ENCODE assay signal across 8 mouse cellular contexts in the genomic region with DNA sequence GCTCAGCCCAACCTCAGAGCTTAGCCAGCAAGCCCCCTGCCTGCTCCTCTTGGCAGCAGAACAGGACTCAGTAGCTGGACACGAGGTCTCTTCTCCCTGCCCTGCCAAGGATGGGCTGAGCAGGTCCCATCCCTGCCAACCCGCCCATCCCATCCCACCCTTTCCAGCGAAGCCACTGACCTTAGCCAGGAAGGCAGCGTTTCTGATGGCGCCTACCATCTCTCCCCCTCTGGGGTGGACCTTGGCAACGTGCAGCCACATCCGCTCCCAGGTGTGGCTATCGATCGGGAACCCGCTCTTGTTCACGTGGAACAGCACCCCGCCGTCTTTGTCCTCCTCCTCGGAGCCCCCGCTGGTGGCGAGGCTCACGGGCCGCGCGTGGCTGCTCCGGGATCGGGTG. TPM values are rescaled to one million over a fixed set of nuclear protein-coding genes. Genes with fewer than 3 reads are reported as not detected.
A peak's percentile ranks its signal among the peaks of the same experiment; 100 is the strongest.
DNase-seq lines count a peak whose midpoint lies in the region; ATAC-seq and TF ChIP-seq lines count a peak whose summit lies in the region.

No protein-coding gene starts in this region.

- no peaks in the 10 kb centered on the region for H3K27me3 ChIP-seq in kidney, adult 2 months (replicated peaks; ENCODE audit: control insufficient read depth, insufficient read depth, low read length)
- H3K27me3 ChIP-seq in forebrain, postnatal 0 days (ENCODE audit: insufficient read depth, low read length): no peaks in the 10 kb centered on the region
- H3K27me3 ChIP-seq in midbrain, embryonic 12.5 days: no peaks in the 10 kb centered on the region

- H3K4me3 ChIP-seq in kidney, adult 2 months (ENCODE audit: insufficient read depth, low read depth, low read length): peak overlapping the region; percentile 47
- H3K4me3 ChIP-seq in forebrain, postnatal 0 days (ENCODE audit: low read depth, low read length): peak overlapping the region; percentile 67
- H3K4me3 ChIP-seq in midbrain, embryonic 12.5 days: peak overlapping the region; percentile 67

- H3K9me3 ChIP-seq in forebrain, postnatal 0 days (ENCODE audit: low read length): no peaks in the 10 kb centered on the region
- H3K9me3 ChIP-seq in midbrain, embryonic 12.5 days: no peaks in the 10 kb centered on the region

- peak; percentile 7; the same call in 1 of the 2 replicates for ATAC-seq in forebrain, postnatal 0 days
- 0 out of 2 replicates have a peak, but pooled peaks have one; percentile 1 for ATAC-seq in midbrain, embryonic 12.5 days (ENCODE audit: low FRiP score, low read depth)

- WGBS in kidney, adult 2 months: 5% methylated on average over 22 of the region's 22 CpGs
- under 1% methylated on average over 22 of the region's 22 CpGs for WGBS in forebrain, postnatal 0 days
- under 1% methylated on average over 22 of the region's 22 CpGs for WGBS in midbrain, embryonic 12.5 days

- H3K4me1 ChIP-seq in kidney, adult 2 months (ENCODE audit: control insufficient read depth, insufficient read depth, low read length): no peaks in the 10 kb centered on the region
- peaks cover 20% of the 10 kb centered on the region for H3K4me1 ChIP-seq in forebrain, postnatal 0 days (ENCODE audit: insufficient read depth)
- H3K4me1 ChIP-seq in midbrain, embryonic 12.5 days: peaks cover 26% of the 10 kb centered on the region

- H3K27ac ChIP-seq in kidney, adult 2 months (ENCODE audit: insufficient read depth, low read depth, low read length): no peak overlapping the region
- peak overlapping the region; percentile 94 for H3K27ac ChIP-seq in forebrain, postnatal 0 days (ENCODE audit: low read depth, low read length)
- peak overlapping the region; percentile 86 for H3K27ac ChIP-seq in midbrain, embryonic 12.5 days (replicated peaks)

- H3K36me3 ChIP-seq in kidney, adult 2 months (ENCODE audit: control insufficient read depth, insufficient read depth, low read length): no peaks in the 10 kb centered on the region
- H3K36me3 ChIP-seq in forebrain, postnatal 0 days (ENCODE audit: insufficient read depth): peaks cover 24% of the 10 kb centered on the region
- H3K36me3 ChIP-seq in midbrain, embryonic 12.5 days: peaks cover 19% of the 10 kb centered on the region

- peak overlapping the region; percentile 75 for H3K4me2 ChIP-seq in forebrain, postnatal 0 days (ENCODE audit: low read depth)
- H3K4me2 ChIP-seq in midbrain, embryonic 12.5 days (replicated peaks): peak overlapping the region; percentile 98

- no peak for TF ChIP-seq POLR2A in kidney, adult 2 months (IDR thresholded peaks at IDR 0.05; ENCODE audit: low read depth, low read length)

- DNase-seq in kidney, adult 2 months: no peak
- no peak for DNase-seq in kidney, adult 9 months
- DNase-seq in NIH3T3 (ENCODE audit: low read depth): peak; percentile 43
- peak; percentile 60 for DNase-seq in forebrain, postnatal 0 days
- DNase-seq in ovary, postnatal 36 days (ENCODE audit: low spot score): no peak
- no peak for DNase-seq in layer of hippocampus, adult 8-10 months (ENCODE audit: low spot score in 2 of 2)
- no peak for DNase-seq in gastrocnemius, postnatal 10 days

- peak overlapping the region; percentile 90 for H3K9ac ChIP-seq in forebrain, postnatal 0 days
- peak overlapping the region; percentile 92 for H3K9ac ChIP-seq in midbrain, embryonic 12.5 days (replicated peaks)

- no peak for TF ChIP-seq CTCF in kidney, adult 2 months (conservative IDR thresholded peaks at IDR 0.05; ENCODE audit: insufficient read depth, insufficient read length, low read depth, low read length)
- TF ChIP-seq CTCF in forebrain, postnatal 0 days (IDR thresholded peaks at IDR 0.05; ENCODE audit: low read depth): no peak

RNA-seq across cellular contexts. Expression of a gene that starts 1.1 kb away (rescaled TPM):
- 0.15 and 0.22 TPM in 2 replicates for polyA plus RNA-seq in kidney, adult 2 months (2012; rRNA removed)
- 46.4 and 47.5 TPM in 2 replicates for total RNA-seq in forebrain, postnatal 0 days (2014; rRNA removed)
- polyA plus RNA-seq in forebrain, postnatal 0 days (2015; fragmentation: Nextera tagmentation; extraction: Ambion mirVana): 60.9 and 63.7 TPM in 2 replicates
- 64.2 and 67.2 TPM in 2 replicates for polyA plus RNA-seq in midbrain, embryonic 12.5 days (2016; fragmentation: Nextera tagmentation; extraction: Ambion mirVana)
- total RNA-seq in layer of hippocampus, adult 8-10 months (2022): 1 to 10 TPM; 1.2 to 2.7 (median 1.7) TPM
- 10 to 100 TPM; 12.3 to 14.6 TPM for total RNA-seq in gastrocnemius, postnatal 10 days (2021)

RNA-seq across cellular contexts. Expression of a gene that starts 48.0 kb away (rescaled TPM):
- polyA plus RNA-seq in kidney, adult 2 months (2012; rRNA removed): 10.8 and 16.1 TPM in 2 replicates
- 28.8 and 33.9 TPM in 2 replicates for total RNA-seq in forebrain, postnatal 0 days (2014; rRNA removed)
- polyA plus RNA-seq in forebrain, postnatal 0 days (2015; fragmentation: Nextera tagmentation; extraction: Ambion mirVana): 5.1 and 7.6 TPM in 2 replicates
- 9.7 and 11.1 TPM in 2 replicates for polyA plus RNA-seq in midbrain, embryonic 12.5 days (2016; fragmentation: Nextera tagmentation; extraction: Ambion mirVana)
- total RNA-seq in layer of hippocampus, adult 8-10 months (2022): 10 to 100 TPM; 16.8 to 20.0 (median 18.8) TPM
- total RNA-seq in gastrocnemius, postnatal 10 days (2021): 10 to 100 TPM; 10.9 to 11.7 TPM

RNA-seq across cellular contexts. Expression of a gene that starts 53.1 kb away (rescaled TPM):
- 26.6 and 29.6 TPM in 2 replicates for polyA plus RNA-seq in kidney, adult 2 months (2012; rRNA removed)
- total RNA-seq in forebrain, postnatal 0 days (2014; rRNA removed): 48.5 and 49.1 TPM in 2 replicates
- 44.3 and 47.7 TPM in 2 replicates for polyA plus RNA-seq in forebrain, postnatal 0 days (2015; fragmentation: Nextera tagmentation; extraction: Ambion mirVana)
- 69.0 and 73.1 TPM in 2 replicates for polyA plus RNA-seq in midbrain, embryonic 12.5 days (2016; fragmentation: Nextera tagmentation; extraction: Ambion mirVana)
- total RNA-seq in layer of hippocampus, adult 8-10 months (2022): 10 to 100 TPM; 49.4 to 61.7 (median 58.3) TPM
- 10 to 100 TPM; 25.8 to 26.3 TPM for total RNA-seq in gastrocnemius, postnatal 10 days (2021)

RNA-seq across cellular contexts. Expression of a gene that starts 58.4 kb away (rescaled TPM):
- not detected in 2 replicates for polyA plus RNA-seq in kidney, adult 2 months (2012; rRNA removed)
- total RNA-seq in forebrain, postnatal 0 days (2014; rRNA removed): not detected in 2 replicates
- not detected in 2 replicates for polyA plus RNA-seq in forebrain, postnatal 0 days (2015; fragmentation: Nextera tagmentation; extraction: Ambion mirVana)
- not detected in 2 replicates for polyA plus RNA-seq in midbrain, embryonic 12.5 days (2016; fragmentation: Nextera tagmentation; extraction: Ambion mirVana)
- not detected for total RNA-seq in layer of hippocampus, adult 8-10 months (2022)
- total RNA-seq in gastrocnemius, postnatal 10 days (2021): not detected

Comparison
In these comparisons a context has a peak if more than half of its experiments do, and no peak if none do; other contexts are left out.
1. DNase-seq: peak in NIH3T3 (single experiment) and forebrain, postnatal 0 days (single experiment); none in kidney, adult 2 months (single experiment), kidney, adult 9 months (single experiment), ovary, postnatal 36 days (single experiment), layer of hippocampus, adult 8-10 months (0 of 2) and gastrocnemius, postnatal 10 days (single experiment).
2. Peak in every context shown above with its lines, with median percentiles within 50 percentile points of each other: H3K4me3 ChIP-seq.